Mouse (Mus musculus): ENCODE measurements around the gene Ern1. TPM values are rescaled to one million over a fixed set of nuclear protein-coding genes. Genes with fewer than 3 reads are reported as not detected.
A peak's percentile ranks its signal among the peaks of the same experiment; 100 is the strongest.
"Not testable (repeated sequence)": the region's sequence is repeated elsewhere in the genome, so short reads cannot be mapped to it uniquely, and the experiment has no call there.

Gene Ern1
- total RNA-seq, 2 experiments from 2014 or later, result 8.9 to 10.5 TPM

DNA sequence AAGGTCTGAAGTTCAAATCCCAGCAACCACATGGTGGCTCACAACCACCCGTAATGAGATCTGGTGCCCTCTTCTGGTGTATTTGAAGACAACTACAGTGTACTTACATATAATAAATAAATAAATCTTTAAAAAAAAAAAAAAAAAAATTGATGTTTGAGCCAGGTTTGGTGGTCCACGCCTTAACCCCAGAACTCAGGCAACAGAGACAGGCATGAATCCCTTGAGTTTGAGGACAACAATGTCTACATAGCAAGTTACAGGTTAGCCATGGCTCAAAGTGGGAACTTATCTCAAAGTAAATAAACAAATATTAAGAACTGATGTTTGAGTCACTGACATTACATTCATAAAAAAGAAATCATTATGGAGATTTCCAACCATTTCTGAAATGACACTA, 45.1 kb downstream of the Ern1 start:
- DNase-seq; intact Hi-C loops (cut with DNase I): not testable (repeated sequence)

DNA sequence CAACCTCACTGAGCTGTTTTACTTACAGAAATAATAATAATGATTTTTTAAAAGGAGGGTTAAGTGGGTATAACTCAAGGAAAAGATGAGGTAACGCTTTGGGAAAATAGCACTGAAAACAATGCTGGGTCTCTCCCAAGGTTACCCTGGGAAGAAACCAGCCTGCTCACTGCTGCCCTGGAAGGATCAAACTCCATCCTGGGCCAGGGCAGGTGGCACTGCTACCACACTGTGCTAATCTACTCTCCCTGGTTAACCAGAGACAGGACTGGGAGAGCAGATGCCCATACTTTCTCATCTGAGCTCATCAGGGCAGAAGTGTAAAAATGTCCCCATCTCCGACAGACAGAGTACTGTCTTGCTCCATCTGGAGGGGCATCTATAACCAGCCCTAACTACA, 47.3 kb downstream of the Ern1 start:
- no peak for DNase-seq
- intact Hi-C loops (cut with DNase I), result no loop called here

DNA sequence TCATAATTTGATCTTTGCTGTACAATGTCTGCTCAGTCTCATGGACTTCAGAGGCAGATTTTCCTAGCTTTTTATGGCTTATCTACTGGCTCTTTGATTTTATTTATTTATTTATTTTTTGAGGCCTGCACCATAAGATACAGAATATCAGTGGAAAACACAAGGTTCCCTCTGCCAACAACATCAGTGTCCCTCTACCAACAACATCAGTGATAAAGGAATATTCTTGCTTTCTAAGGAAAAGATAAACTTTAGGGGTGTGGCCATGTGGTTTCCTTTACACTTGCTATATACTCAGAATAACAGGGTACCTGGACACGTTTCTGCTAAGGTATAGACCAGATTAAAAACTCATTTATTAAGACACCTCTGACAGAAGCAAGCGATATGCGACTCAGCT, 48.3 kb downstream of the Ern1 start:
- no peak for DNase-seq
- intact Hi-C loops (cut with DNase I), result no loop called here

DNA sequence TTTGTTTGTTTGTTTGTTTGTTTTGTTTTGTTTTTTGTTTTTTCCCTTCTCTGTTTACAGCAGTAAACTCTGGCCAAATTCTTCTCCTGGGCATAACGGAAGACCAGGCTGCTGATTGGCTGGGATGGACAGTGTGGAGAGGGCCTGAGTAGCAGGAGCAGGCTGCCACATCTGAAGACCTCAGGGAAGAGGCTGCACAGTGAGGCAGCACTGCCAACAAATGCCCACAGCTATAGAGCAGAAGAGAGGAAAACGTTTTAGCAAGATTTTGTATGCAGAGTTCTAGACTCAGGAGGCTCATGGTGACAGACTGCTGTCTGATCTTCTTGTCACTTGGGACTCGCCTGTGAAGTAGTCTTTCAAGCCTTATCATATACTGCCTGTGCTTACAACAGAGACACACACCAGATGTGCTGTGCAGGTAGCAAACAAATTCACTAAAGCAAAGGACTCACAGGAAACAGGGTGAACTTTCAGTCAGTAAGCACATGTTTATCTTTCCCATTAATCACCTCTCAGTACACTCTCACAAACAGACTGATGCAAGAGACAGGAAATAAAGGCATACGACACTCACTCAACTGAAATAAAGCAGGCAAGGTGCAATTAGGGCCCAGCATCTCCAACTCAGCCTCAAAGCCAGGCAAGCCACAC, 49.0 kb downstream of the Ern1 start:
- intact Hi-C loops (cut with DNase I), result no loop called here
- no peak for DNase-seq

DNA sequence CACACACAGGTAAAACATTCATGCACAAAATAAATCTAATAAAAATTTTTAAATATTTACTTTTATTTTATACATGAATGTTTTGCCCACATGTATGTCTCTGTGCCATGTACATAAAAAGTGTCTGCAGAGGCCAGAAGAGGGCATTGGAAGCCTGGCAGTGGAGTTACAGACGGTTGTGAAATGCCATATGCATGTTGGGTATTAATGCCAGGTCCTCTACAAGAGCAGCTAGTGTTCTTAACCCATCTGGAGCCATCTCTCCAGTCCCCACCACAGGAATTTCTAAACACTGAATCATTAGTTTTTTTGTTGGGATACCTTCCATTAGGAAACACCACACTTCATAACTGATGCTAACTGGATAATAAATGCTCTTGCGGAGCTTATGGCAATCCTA, 50.1 kb downstream of the Ern1 start:
- no peak for DNase-seq
- intact Hi-C loops (cut with DNase I), result no loop called here

DNA sequence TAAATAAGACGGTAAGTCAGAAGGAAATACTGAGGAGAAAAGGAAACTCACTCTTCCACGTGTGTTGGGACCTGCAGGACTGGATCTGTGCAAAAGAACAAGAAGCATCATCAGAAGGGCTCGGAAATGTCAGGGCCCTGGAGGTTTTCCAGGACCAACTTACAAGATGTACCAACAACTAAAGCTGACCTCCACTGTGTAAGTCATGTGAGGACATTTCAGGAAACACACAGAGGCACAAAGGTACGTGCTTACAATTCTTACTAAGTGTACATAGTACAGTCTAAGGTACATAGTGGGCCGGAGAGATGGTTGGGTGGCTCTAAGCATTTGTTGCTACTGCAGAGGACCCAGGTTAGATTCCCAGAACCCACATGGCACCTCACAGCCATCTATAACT, 50.6 kb downstream of the Ern1 start:
- intact Hi-C loops (cut with DNase I), result no loop called here
- no peak for DNase-seq

DNA sequence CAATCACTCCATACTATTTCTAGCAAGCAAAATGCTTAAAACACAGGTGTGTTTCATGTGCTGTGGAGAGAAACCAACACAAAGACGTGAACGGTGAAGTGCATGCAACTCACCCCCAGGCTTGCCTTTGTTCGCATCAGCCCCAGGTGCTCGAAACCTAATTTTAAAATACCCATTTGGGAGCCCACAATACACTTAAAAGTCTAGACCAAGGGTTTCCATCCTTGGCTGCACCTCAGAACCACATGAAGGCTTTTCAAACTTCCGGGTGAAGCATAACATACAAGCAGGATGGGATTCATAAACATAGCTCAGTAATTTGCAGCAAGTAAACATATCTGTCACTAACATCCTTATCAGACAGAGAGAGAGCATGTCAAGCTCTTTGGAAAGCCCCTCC, 57.3 kb downstream of the Ern1 start:
- DNase-seq, result no peak
- intact Hi-C loops (cut with DNase I), result no loop called here

DNA sequence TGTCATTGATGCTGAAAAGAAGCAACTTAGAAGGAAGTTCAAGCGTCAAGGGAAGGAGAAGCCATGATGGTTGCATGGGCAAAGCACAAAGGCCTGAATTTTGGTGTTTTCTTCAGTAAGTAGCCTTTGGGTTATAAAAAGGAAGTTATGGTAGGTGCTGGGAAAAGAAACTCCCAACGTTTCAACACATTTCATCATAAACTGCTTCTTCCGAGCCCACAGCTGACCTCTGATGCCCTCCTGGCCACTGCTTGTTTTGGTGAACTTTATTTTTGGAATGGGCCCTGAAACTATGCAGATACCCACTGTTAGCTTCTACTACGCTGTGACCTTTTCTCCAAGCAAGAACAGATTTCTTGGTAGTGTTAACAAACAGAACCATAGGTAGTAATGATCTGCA, 58.0 kb downstream of the Ern1 start:
- intact Hi-C loops (cut with DNase I), result no loop called here

DNA sequence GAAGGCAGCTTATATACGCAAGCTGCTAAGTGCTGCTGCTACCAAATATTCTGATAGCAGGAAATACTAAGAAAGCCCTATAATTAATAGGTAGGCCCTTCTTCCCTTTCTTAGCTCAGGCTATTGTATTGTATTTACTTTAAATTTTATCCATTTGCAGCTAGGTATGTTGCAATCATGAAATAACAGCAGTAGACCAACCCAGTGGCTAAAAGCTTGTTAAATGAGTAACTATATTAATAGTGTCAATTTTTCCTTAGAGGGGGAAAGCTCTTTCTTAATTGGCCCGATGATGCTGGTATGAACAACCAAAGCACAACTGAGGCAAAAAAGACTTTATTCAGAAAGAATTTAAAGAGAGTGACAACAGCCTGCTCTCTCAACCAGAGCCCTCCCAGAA, 59.1 kb downstream of the Ern1 start:
- intact Hi-C loops (cut with DNase I), result no loop called here
- no peak for DNase-seq

More for the DNA sequence above, 58.0 kb downstream of the Ern1 start:
- no peak for DNase-seq

DNA sequence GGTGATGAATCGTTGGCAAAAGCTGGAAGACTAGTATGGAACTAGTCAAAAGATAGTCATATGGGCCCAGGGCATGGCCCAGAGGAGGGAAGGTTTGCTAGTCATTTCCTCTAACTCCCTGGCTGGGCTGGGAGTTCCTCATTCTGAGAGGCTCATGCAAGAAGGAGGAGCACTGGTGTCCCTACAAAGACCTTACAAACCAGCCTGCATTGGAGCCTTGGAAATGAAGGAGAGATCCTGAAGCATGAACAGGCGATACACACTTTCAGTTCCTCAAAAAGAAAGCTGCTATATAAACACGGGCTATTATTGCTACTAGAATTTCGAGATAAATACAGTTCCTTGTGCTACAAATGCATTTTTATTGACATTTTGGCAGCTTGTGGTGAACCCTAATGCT, 59.5 kb downstream of the Ern1 start:
- intact Hi-C loops (cut with DNase I), result no loop called here

DNA sequence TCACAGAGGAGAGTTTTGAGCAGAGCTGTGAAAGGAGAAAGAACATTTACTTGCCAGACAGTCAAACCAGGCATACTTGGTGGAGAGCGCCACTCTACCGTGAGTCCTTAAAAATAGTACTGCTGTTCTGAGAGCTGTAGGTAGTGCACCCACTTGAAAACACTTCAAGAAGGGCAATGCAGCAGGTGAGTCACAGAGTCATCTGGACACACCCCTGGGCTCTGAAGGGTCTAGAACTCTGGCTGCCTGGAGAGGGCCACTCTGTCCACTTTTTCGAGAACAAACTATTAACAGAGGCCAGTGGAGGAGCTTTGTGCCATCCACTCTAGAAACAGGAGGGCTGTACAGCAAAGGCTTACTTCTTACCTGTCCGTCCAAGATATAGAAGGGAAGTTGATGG, 61.2 kb downstream of the Ern1 start:
- intact Hi-C loops (cut with DNase I), result no loop called here
- no peak for DNase-seq

More for the DNA sequence above, 59.5 kb downstream of the Ern1 start:
- DNase-seq, result no peak

DNA sequence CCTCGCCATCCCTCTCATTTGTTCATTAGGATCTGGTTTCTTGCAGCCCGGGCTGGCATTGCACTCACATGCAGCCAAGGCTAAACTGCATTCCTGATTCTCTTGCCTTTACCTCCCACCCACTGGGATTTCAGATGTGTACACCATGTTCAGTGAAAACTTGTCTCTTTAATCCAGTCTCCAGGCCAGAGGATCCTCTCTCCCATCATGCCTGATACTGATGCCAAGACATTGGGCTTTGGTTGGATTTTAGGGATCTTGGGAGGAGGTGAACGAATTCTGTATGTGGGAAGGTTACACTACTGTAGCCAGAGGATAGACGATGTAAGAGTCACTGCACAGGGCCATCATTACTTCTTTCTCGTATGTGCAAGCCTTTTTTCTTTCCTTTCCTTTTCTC, 62.5 kb downstream of the Ern1 start:
- no peak for DNase-seq
- intact Hi-C loops (cut with DNase I), result no loop called here

DNA sequence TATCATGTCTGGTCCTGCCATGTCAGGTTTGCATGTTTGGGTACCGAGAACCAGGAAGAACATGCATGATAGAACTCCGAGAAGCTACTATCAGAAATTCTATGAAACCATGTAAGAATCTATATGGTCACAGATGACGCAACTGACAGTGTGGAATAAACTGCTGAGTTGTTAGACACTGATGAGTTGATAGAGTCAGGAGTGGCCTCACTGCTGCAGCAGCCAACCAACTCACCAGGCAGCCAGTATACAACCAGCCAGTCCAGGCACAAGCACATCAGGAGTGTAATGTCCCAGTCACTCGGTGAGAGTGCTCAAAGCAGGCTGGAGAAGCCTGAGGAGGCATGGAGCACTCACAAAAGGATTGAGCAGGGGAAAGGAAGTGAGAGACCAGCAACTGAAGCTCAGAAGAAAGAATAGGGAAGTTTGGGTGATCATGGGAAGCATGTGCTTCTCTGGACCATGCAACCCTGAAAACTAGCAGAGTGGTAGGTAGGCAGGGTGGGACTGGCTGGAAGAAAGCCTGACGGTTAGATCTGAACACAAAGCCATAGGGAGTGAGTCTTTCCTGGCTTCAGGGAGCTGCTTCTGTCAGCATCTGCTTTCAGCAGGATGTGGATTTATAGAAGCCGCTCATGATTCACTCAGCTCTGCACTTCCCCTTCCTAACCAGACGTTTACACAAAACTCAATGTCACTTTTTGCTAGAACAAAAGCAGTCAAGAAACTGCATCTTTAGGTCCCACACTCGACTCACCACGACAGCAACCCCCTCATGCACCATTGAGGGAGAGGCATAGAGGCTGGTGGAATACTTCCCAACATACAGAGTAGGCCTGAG, 68.2 kb downstream of the Ern1 start:
- intact Hi-C loops (cut with DNase I), result loop anchor here (10.0 kb wide), 1 partner anchor 335 kb away; the partner anchor contains the start of genes Milr1 and Pecam1
- no peak for DNase-seq

DNA sequence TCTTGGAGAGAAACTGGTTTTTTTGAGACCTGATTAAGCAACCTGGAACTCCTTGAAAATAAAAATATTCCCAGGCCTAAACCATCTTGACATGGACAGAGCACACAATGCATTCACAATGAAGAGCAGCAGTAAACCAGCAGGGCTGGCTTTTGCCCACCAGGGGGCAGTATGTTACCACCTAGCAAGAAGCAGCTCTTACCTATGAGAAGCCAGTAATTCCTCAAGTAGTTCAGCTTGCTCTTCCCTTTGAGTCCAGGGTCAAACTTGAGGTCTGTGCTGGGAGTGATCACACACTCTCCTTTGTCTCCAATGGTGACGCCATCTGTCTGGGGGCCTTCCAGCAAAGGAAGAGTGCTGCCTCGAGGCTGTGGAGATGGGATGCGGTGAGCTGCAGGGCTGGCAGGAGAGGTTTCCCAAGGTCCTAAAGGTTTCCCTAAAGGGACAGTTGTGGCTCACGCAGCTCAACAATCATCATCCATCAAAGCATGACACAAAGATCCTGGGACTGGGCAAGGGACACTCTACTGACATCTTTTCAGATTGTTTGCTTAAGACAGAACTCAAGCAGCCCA, 68.9 kb downstream of the Ern1 start:
- intact Hi-C loops (cut with DNase I), result loop anchor here (1.0 to 10.0 kb wide), 3 partner anchors 73 to 336 kb away; partner anchors contain the start of genes Milr1 and Pecam1
- peak; percentile 83 to 89 for DNase-seq

DNA sequence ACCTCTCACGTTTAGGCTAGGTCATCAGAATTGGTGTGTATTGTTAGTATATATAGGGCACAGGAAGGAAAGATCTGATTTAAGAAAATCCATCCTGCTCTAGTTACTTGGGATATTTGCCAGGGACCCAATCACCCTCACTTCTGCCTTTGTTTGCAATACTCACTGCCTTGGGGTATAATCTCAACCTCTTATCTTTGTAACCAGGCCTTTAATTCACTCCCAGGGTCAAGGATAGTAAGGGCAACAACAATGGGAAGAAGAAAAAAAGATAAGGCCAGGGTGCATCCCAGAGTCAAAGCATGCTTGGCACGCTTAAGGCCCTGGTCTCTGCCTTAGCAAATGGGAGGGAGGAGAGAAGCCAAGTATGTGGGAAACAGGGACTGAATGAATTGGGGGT, 69.8 kb downstream of the Ern1 start:
- no peak for DNase-seq
- intact Hi-C loops (cut with DNase I), result loop anchor here (1.0 to 10.0 kb wide), 3 partner anchors 73 to 337 kb away; partner anchors contain the start of genes Milr1 and Pecam1

DNA sequence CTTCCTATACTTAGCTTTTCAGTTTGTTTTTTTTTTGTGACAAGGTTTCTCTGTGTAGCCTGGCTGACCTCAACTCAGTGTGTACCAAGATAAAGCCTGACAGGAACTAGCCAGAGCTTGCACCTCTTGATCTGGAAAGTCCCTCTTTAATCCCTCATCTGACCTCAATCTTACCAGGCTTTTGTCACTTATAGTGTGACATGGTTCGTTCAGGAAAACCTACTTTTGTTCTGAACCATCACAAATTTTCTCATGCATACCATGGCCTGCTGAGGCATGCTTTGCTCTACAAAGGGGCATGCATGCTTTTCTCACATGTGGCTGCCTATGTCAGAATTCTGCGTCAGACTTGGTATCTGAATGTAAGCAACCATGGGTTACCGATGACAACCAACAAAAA, 71.3 kb downstream of the Ern1 start:
- DNase-seq, result no peak
- intact Hi-C loops (cut with DNase I), result loop anchor here (10.0 kb wide), 1 partner anchor 338 kb away; the partner anchor contains the start of genes Milr1 and Pecam1

DNA sequence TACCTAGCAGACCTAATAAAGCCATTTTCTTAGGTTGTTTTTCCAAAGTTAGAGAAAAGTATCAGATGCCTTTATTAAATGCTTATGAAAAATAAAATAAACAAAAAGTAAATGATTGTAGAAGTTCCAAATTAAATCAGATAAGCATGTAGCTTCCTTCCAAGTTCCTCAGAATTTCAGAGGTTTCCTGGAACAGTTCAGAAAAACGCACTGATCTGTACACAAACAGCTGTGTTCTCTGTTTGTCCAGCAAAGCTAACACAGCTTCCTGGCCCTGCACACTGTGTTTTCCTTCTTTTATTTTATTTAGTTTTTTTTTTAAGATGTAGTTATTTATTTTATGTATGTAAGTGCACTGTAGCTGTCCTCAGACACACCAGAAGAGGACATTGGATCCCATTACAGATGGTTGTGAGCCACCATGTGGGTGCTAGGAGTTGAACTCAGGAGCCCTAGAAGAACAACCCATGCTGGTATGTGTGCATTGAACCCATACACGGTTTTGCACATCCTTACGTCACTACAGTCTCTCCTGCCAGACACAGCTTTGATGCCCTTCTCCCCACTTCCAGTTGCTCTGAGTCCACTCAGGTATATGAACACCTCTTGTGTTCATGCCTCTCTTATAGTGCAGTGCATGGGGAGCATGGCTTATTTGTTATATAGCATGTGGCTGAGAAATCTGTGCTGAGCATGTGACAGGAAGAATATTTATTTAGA, 74.9 kb downstream of the Ern1 start:
- no peak for DNase-seq
- intact Hi-C loops (cut with DNase I), result loop anchor here (10.0 kb wide), 1 partner anchor 342 kb away; the partner anchor contains the start of genes Milr1 and Pecam1

DNA sequence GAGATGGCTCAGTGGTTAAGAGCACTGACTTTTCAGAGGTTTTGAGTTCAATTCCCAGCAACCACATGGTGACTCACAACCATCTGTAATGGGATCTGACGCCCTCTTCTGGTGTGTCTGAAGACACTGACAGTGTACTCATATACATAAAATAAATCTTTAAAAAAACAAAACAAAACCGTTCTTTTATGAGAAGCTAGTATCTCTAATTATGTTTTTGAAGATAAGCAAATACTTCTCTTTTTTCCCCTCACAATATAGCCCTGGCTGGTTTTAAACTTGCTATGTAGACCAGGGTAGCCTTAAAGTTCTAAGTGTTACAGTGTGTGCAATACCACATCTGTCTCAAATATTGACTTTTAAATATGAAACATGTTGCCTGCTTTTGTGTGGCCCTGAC, 76.5 kb downstream of the Ern1 start:
- intact Hi-C loops (cut with DNase I), result loop anchor here (10.0 kb wide), 1 partner anchor 344 kb away; the partner anchor contains the start of genes Milr1 and Pecam1
- DNase-seq, result no peak

DNA sequence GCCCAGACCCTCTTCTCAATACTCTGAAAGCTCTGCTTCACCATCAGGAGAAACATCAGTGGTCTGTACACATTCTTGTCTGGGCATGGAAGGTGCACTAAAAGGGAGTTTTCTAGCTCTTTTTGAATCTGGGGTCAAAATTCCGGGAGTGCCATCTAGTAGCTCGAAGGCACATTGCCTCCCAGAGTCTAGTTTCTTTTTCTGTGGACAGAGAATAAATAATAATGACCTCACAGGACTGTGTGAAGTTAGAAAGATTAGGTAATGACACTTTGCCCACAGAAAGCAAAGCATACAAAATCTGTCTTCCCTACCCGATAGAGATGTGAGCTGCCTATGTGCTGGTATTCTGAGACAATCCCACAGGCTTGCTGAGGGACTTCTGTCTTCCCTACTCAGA, 77.1 kb downstream of the Ern1 start:
- intact Hi-C loops (cut with DNase I), result loop anchor here (10.0 kb wide), 1 partner anchor 344 kb away; the partner anchor contains the start of genes Milr1 and Pecam1
- DNase-seq, result no peak

DNA sequence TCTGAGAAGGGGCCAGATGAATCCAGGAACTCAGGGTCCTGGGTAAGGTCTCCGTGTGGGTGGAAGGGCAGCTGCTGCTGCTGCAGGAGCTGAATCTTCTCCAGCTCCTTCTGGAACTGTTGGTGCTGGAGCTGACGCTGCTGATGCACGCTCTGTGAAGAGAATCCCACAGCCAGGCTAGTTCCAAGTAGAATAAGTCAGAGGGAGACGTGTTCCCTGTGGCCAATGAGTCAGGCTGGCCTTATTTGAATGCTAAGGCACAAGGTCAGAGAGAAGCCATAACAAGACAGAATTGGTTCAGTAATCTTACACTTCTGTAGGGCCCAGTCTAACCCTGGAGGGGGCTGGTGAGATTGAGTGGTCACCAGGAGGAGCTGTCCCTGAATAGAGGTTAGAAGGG, 77.6 kb downstream of the Ern1 start:
- DNase-seq, result no peak
- intact Hi-C loops (cut with DNase I), result loop anchor here (10.0 kb wide), 1 partner anchor 345 kb away; the partner anchor contains the start of genes Milr1 and Pecam1

DNA sequence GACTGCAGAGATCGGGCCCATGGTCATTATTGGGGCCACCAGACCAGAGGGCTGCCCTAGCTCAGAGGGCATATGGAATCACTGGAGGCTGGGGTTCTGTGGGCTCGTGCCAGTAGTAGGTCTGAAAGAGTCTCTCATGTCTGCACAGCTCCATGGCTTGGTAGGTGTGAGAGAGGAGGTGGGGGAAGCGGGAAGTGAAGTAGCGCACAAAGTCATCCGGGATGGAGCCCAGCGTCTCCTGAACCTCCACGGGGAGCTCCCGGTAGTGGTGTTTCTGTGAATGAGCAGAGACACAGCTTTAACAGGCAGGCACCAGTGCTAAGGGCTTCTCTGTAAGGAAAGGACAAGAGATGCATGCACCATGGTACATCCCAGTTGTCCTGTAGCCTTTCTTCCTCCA, 89.2 kb downstream of the Ern1 start:
- intact Hi-C loops (cut with DNase I), result no loop called here
- DNase-seq, result no peak
